ENCODE assay signal across 14 mouse cellular contexts in the genomic region with DNA sequence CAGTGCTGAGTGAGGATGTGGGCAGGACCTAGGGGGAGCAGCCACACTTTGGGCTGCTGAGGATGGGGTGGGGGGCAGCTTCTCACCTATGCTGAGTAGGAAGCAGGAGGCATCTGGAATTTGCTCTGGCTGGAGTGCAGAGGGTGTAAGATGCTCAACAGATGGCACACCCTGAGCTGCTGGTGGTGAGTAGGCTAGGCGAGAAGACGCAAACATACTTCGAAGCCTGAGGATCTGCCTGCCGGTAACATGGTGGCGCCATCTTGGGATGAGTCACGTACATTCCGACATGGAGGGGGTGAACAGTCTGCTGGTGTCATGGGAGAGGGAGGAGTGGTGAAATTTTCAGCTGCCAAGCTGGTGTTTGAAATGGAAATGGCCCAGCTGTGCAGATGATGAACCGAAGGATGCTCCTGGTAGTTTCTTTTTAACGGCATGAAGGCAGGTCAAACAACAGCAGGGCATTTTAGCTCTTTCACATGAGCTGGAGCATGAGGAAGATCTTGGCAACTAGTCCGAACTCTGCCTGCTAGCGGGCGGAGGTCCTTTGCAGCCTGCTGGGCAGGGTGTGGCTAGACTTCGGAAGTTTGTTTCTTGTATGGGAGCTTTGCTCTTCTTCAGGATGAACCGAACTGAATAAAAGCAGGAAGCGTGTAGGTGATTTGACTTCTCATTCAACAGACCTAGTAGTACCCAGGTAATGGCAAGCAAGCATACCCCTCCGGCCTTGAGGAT.
DNase-seq lines count a peak whose midpoint lies in the region; ATAC-seq and TF ChIP-seq lines count a peak whose summit lies in the region.
"Had no signal": no experiment of that assay in that cellular context is flagged by ENCODE, and none has a peak within 500 bp of the region (broad histone marks: within the 10 kb centered on the region; RNA-seq: fewer than 3 reads in every experiment).

No protein-coding gene starts in this region.

- no peak overlapping the region for H3K4me3 ChIP-seq in ES-Bruce4 (ENCODE audit: low read depth, low read length)
- H3K4me3 ChIP-seq in embryonic facial prominence, embryonic 11.5 days (ENCODE audit: low read depth, low read length), result no peak overlapping the region
- H3K4me3 ChIP-seq in limb, embryonic 10.5 days, result no peak overlapping the region
- H3K4me3 ChIP-seq: forebrain, embryonic 15.5 days; limb, embryonic 12.5 days; neural tube, embryonic 12.5 days had no signal

- no peak overlapping the region for H3K9ac ChIP-seq in ES-Bruce4 (ENCODE audit: low read depth, poor library complexity, severe bottlenecking)
- H3K9ac ChIP-seq in embryonic facial prominence, embryonic 11.5 days (replicated peaks; ENCODE audit: low read length), result no peak overlapping the region
- H3K9ac ChIP-seq: forebrain, embryonic 15.5 days; limb, embryonic 12.5 days; neural tube, embryonic 12.5 days had no signal

- H3K4me1 ChIP-seq in ES-Bruce4 (ENCODE audit: control insufficient read depth, insufficient read depth, low read length), result peaks cover 4% of the 10 kb centered on the region
- H3K4me1 ChIP-seq in embryonic facial prominence, embryonic 11.5 days (ENCODE audit: control insufficient read depth, insufficient read depth, low read length), result no peaks in the 10 kb centered on the region
- peaks cover 28% of the 10 kb centered on the region for H3K4me1 ChIP-seq in limb, embryonic 10.5 days

- TF ChIP-seq POLR2A in ES-Bruce4 (IDR thresholded peaks at IDR 0.05; ENCODE audit: insufficient read depth, low read length), result no peak

- peak; percentile 33 for TF ChIP-seq CTCF in ES-Bruce4 (IDR thresholded peaks at IDR 0.05; ENCODE audit: low read depth, low read length)

- ATAC-seq in embryonic facial prominence, embryonic 11.5 days (replicated peaks; ENCODE audit: insufficient number of reproducible peaks, low FRiP score, low TSS enrichment, low read depth), result 0 out of 2 replicates have a peak, but pooled peaks have one; percentile 22
- no peak for ATAC-seq in granulocyte monocyte progenitor cell, adult 5-6 weeks (replicated peaks; ENCODE audit: poor library complexity, severe bottlenecking)
- ATAC-seq: forebrain, embryonic 15.5 days; intestine, embryonic 16.5 days had no signal

- DNase-seq in layer of hippocampus, adult 11-12 months (ENCODE audit: low spot score), result peak; percentile 60
- no peak for DNase-seq in layer of hippocampus, postnatal 36 days
- no peak for DNase-seq in embryonic facial prominence, embryonic 11.5 days (ENCODE audit: low spot score)
- no peak for DNase-seq in limb, embryonic 10.5 days (ENCODE audit: low spot score)
- DNase-seq in Muller cell, postnatal 12 days (ENCODE audit: inconsistent ontology term), result no peak
- no peak for DNase-seq in cerebellum, adult 9-10 months
- DNase-seq: adrenal gland, postnatal 36 days; thymus, postnatal 14 days had no signal

- WGBS in embryonic facial prominence, embryonic 11.5 days, result 89% methylated on average over 16 of the region's 16 CpGs
- WGBS in limb, embryonic 10.5 days, result 92% methylated on average over 16 of the region's 16 CpGs

- no peaks in the 10 kb centered on the region for H3K27me3 ChIP-seq in ES-Bruce4 (ENCODE audit: control insufficient read depth, insufficient read depth, low read length, poor library complexity, severe bottlenecking)
- no peaks in the 10 kb centered on the region for H3K27me3 ChIP-seq in embryonic facial prominence, embryonic 11.5 days (ENCODE audit: control insufficient read depth, insufficient read depth, low read length)
- 0 out of 2 replicates have a peak, but pooled peaks cover 19% of the 10 kb centered on the region for H3K27me3 ChIP-seq in limb, embryonic 10.5 days (ENCODE audit: low read depth, poor library complexity, severe bottlenecking)
- H3K27me3 ChIP-seq: forebrain, embryonic 15.5 days had no signal

- H3K36me3 ChIP-seq in ES-Bruce4 (ENCODE audit: control insufficient read depth, insufficient read depth, low read length, poor library complexity, severe bottlenecking), result no peaks in the 10 kb centered on the region
- H3K36me3 ChIP-seq in embryonic facial prominence, embryonic 11.5 days (replicated peaks; ENCODE audit: control insufficient read depth, insufficient read depth, low read depth, low read length), result no peaks in the 10 kb centered on the region
- H3K36me3 ChIP-seq in limb, embryonic 10.5 days, result no peaks in the 10 kb centered on the region
- H3K36me3 ChIP-seq: forebrain, embryonic 15.5 days; limb, embryonic 12.5 days; neural tube, embryonic 12.5 days had no signal

- no peaks in the 10 kb centered on the region for H3K9me3 ChIP-seq in ES-Bruce4 (replicated peaks; ENCODE audit: control insufficient read depth, insufficient read depth, low read length, poor library complexity, severe bottlenecking)
- H3K9me3 ChIP-seq in embryonic facial prominence, embryonic 11.5 days (replicated peaks; ENCODE audit: control insufficient read depth, low read length), result no peaks in the 10 kb centered on the region
- no peaks in the 10 kb centered on the region for H3K9me3 ChIP-seq in limb, embryonic 10.5 days (replicated peaks)
- H3K9me3 ChIP-seq: forebrain, embryonic 15.5 days; limb, embryonic 12.5 days; neural tube, embryonic 12.5 days had no signal

- no peak overlapping the region for H3K4me2 ChIP-seq in embryonic facial prominence, embryonic 11.5 days (ENCODE audit: low read depth, low read length)
- H3K4me2 ChIP-seq: forebrain, embryonic 15.5 days; limb, embryonic 12.5 days; neural tube, embryonic 12.5 days had no signal

- H3K27ac ChIP-seq in ES-Bruce4 (ENCODE audit: insufficient read depth, low read length), result no peak overlapping the region
- no peak overlapping the region for H3K27ac ChIP-seq in embryonic facial prominence, embryonic 11.5 days (replicated peaks; ENCODE audit: low read depth, low read length)
- H3K27ac ChIP-seq in limb, embryonic 10.5 days, result 0 out of 2 replicates have a peak overlapping the region, but pooled peaks have one; percentile 28
- H3K27ac ChIP-seq: forebrain, embryonic 15.5 days; limb, embryonic 12.5 days; neural tube, embryonic 12.5 days had no signal

- 0 out of 2 replicates have a peak, but pooled peaks have one; percentile 3 for TF ChIP-seq EP300 in ES-Bruce4 (IDR thresholded peaks at IDR 0.05; ENCODE audit: insufficient read depth, low read depth, low read length)
